Comparison of ENCODE assay signal across 8 mouse cellular contexts in genomic region chr14:99943156-99943555, GRCm38 (mm10).
A peak's percentile ranks its signal among the peaks of the same experiment; 100 is the strongest.
DNase-seq lines count a peak whose midpoint lies in the region; ATAC-seq lines count a peak whose summit lies in the region.

No protein-coding gene starts in this region.

- 22% methylated on average over 8 of the region's 8 CpGs for WGBS in heart, embryonic 11.5 days (ENCODE audit: insufficient replicate concordance)
- WGBS in neural tube, embryonic 14.5 days: 21% methylated on average over 8 of the region's 8 CpGs

- DNase-seq in right cerebral cortex, postnatal 4 days: peak; percentile 72
- DNase-seq in right cerebral cortex, adult 18-20 months: no peak
- DNase-seq in kidney, adult 8-10 months: peak; percentile 44 to 58
- DNase-seq in lung, adult 18-20 months: peak; percentile 40 to 48
- peak; percentile 80 for DNase-seq in yolk sac, embryonic 10.5 days (ENCODE audit: low spot score)

- H3K27me3 ChIP-seq in heart, embryonic 11.5 days (ENCODE audit: control insufficient read depth, insufficient read depth, low read length): no peaks in the 10 kb centered on the region
- H3K27me3 ChIP-seq in neural tube, embryonic 14.5 days (ENCODE audit: control insufficient read depth, insufficient read depth, low read length): no peaks in the 10 kb centered on the region

- H3K9ac ChIP-seq in heart, embryonic 11.5 days (ENCODE audit: low read depth, low read length): no peak overlapping the region
- H3K9ac ChIP-seq in neural tube, embryonic 14.5 days (replicated peaks; ENCODE audit: low read depth, low read length): no peak overlapping the region

- peaks cover 16% of the 10 kb centered on the region for H3K4me1 ChIP-seq in heart, embryonic 11.5 days (ENCODE audit: control insufficient read depth, insufficient read depth, low read length)
- H3K4me1 ChIP-seq in neural tube, embryonic 14.5 days (ENCODE audit: control insufficient read depth, insufficient read depth, low read length): peaks cover 14% of the 10 kb centered on the region

- no peak overlapping the region for H3K4me3 ChIP-seq in heart, embryonic 11.5 days (ENCODE audit: low read depth, low read length)
- no peak overlapping the region for H3K4me3 ChIP-seq in neural tube, embryonic 14.5 days (ENCODE audit: low read depth, low read length)

- H3K36me3 ChIP-seq in heart, embryonic 11.5 days (ENCODE audit: control insufficient read depth, insufficient read depth, low read length): no peaks in the 10 kb centered on the region
- no peaks in the 10 kb centered on the region for H3K36me3 ChIP-seq in neural tube, embryonic 14.5 days (ENCODE audit: control insufficient read depth, insufficient read depth, low read length)

- ATAC-seq in common myeloid progenitor, adult 5-6 weeks (replicated peaks; ENCODE audit: low read depth, poor library complexity, severe bottlenecking): peak; percentile 72
- ATAC-seq in heart, embryonic 11.5 days (replicated peaks; ENCODE audit: insufficient number of reproducible peaks, low FRiP score, low TSS enrichment): peak; percentile 85
- ATAC-seq in neural tube, embryonic 14.5 days (ENCODE audit: low read depth): peak; percentile 88

- no peaks in the 10 kb centered on the region for H3K9me3 ChIP-seq in heart, embryonic 11.5 days (replicated peaks; ENCODE audit: control insufficient read depth, low read length)
- no peaks in the 10 kb centered on the region for H3K9me3 ChIP-seq in neural tube, embryonic 14.5 days (ENCODE audit: control insufficient read depth, low read length)

- peak overlapping the region; percentile 67 for H3K27ac ChIP-seq in heart, embryonic 11.5 days (ENCODE audit: low read depth, low read length)
- no peak overlapping the region; the same call in 1 of the 2 replicates for H3K27ac ChIP-seq in neural tube, embryonic 14.5 days (ENCODE audit: low read depth, low read length)

- peak overlapping the region; percentile 27 for H3K4me2 ChIP-seq in heart, embryonic 11.5 days
- H3K4me2 ChIP-seq in neural tube, embryonic 14.5 days (ENCODE audit: low read depth, low read length): no peak overlapping the region
